Mouse (Mus musculus) heart, adult 18-20 months (tissue): ENCODE measurements at regions not wholly inside any gene's neighbourhood (a gene's known extent, or its start where the extent isn't known, plus 50 kb on each side); places are given as distances from the start of the nearest gene placed in this dataset.
"Not testable (repeated sequence)": the region's sequence is repeated elsewhere in the genome, so short reads cannot be mapped to it uniquely, and the experiment has no call there.

Experiments used
- DNase-seq, 2 experiments: peaks; one replicate each; pipeline ENCODE4 v3.0.0; 2021 to 2022; ENCODE audit warnings: mixed read lengths in 1 of 2

DNA sequence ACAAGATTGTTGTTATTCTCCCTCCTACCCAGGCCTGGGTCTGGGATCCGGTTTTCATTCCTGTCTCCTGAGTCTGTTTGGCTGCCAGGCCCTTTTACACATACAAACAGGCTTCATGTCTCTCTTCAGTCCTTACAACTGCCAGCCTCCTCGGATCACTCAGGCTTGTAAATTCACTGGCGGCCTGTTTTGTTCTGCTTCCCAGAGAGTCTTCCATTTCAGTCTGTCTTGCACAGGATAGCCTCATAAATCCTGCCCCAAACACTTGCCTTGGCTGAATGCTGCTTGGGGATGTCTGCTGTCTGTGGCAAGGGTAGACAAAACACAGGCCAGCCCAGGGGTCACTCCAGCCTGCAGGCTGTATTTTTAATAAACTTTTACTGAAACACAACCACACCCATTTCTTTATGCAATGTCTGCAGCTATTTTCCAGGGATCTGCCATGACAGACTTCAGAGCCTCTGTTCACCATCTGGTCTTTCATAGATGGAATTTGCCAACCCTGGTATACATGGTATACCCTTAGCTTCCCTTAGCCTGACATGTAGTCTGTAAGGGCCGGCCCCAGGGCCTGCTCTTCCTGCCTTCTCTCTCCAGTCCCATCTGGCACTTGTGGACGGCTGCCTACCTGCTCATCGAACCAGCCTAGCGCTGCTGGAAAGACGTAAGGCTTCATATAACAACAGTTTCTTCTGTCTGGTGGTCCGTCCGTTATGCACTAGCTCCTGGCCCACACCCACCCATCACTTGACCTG is 149.0 kb upstream of the Mocs1 start:
- no peak for DNase-seq

DNA sequence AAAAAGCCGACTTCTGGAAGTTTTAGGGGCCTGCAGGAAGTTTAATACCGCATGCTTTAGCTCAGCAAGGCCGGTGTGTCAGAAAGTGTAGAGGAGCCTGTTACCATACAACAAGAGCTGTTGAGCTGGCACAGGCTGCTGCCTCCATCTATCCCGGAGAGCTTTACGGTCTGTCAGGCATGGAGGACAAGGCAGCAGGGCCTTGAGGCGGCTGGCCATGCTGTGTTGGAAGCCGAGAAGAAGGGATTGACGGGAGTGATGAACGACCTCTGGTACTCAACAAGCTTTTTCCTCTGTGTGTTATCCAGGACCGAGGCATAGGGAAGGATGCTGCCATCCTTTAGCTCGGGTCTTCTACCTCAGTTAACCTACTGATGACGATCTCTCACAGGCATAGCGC is 146.8 kb upstream of the Mocs1 start:
- DNase-seq = no peak

DNA sequence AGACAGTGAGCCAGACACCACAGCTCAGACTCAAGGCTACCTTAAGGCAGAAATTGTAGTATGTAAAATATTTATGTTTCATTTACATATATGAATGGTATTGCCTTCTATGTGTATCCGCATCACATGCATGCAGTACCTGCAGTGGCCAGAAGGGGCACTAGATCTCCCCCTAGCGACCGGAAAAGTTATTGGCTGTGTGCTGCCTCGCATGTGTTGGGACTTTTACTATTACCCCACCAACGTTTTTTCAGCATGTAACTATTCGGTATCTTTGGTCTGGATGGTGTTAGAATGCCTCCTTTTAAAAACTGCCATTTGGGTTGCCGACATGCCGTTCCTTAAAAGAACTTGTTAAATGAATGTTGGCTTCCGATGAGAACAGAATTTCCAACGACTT is 145.7 kb upstream of the Mocs1 start:
- DNase-seq = no peak

DNA sequence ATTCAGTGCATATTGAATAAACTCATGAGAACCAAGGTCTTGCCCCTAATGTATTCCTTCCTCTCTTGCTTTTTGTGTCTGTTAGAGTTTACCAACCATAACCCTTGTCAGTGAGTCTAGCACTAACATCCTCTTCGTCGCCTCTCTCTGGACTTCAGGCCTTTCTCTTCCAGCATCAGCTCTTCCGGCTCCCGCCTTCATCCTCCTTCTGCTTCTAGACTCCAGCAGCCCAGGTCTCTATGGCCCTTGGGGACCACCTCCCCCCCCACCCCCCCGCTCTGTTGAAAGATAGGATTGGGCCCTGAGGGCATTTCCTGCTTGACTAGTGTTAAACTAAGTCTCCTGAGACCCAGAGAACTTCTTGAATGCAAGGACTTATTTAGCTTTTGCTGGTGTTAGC is 144.7 kb upstream of the Mocs1 start:
- DNase-seq = no peak

DNA sequence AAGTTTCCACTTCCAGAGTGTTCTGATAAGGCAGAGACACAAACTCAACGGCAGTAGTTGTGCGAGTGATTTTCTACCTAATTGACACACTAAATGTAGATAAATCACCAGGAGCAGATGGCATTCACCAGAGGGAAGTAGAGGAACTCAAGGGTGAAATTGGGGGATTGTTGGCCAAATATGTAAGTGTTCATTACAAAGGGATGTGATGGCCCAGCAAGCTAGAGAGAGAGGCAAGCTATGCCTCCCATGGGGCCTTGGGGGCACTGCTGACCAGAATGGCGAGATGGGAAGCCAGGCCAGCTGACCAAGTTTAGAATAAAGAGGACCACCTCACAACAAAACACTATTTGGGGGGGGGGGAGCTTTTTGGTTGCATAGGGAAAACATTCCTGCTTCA is 136.5 kb upstream of the Mocs1 start:
- DNase-seq = no peak

DNA sequence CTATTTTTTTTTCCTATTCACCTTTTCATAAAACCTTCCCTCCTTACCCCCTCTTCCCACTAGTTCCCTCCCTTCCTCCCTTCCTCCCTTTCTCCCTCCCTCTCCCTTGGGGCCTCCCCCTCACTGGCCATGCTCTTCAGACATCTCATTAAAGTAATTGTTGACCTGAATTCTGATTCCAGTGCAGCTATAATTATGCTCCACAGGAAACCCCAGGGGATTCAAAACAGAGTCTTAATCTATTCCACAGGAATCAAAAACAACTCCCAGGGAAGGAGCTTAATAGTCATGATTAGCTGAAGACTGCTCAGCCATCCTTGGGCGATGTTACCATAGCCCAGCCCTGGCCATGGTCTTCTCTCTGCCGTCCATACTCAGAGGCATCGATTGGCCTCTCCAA is 123.7 kb upstream of the Mocs1 start:
- DNase-seq = peak in 1 of 2 experiments; percentile 6

DNA sequence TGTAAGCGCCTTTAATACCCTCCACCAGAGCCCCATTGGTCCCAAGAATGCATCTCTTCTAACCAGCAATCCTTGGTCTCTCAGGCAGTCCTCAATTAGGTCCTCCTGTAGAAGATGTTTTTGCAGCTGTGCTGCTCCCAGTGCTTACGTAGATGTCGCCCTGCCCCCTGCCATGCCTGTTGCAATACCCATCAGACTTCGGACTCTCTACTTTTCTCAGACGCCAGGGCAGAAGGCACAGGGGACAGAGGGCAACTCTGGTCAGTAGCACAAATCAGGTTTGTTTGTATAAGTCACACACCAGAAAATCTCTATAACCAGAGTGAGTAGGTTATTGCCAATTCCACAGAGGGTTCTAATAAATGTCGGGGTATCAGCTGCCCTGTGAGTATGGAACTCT is 123.0 kb upstream of the Mocs1 start:
- DNase-seq = no peak

DNA sequence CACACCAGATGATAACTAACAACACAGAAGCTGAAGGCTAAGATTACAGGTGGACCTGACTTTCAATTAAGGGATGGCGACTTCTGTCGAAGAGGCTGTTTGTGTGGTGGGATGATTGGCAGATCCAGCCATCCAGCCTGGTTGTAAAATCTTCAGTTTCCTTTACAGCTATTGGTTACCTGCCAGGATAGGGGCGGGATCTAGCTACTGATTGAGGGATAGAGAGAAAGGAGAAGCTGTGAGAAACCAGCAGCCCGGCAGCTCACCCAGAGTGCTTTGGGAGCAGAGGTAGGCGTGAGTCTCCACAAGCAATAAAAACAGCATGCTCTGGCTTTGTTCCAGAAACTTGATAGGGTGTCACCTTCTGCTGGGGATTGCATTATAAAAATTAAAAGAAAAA is 119.1 kb upstream of the Mocs1 start:
- no peak for DNase-seq

DNA sequence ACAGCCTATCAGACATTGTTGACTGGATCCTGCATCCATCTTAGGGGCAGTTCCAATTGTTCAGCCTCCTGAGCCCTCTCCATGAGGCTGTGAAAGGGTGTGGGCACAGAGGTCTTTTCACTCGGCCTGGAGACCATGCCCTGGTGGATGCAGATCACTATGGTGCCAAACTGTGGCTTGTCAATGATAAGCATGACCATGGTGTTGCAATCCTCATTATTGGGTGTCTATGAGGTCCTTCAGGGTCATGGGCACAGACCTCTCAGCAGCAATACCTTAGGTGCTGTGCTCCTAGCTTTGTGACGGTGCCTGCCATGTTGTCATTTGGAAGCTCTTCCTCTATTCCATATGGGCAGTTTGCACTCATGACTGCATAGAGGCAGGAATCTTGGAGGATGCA is 114.0 kb upstream of the Mocs1 start:
- no peak for DNase-seq

DNA sequence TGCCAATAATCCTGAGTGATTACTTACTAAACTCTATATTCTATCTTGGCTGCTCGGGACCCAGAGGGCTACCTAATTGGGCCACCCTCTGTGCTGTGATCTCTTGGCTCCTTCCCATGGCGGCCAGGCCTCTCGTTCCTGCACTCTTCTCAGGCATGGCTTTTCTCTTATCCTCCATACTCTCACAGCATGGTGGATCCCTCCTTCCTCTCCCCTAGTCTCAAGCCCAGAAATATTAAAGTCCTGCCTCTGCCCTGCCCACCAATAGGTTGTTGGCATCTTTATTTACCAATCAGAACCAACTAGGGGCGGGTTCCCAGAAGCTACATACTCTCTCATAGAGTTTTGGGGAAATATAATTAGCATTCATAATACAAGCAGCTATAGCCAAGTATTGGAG is 100.6 kb upstream of the Mocs1 start:
- no peak for DNase-seq

DNA sequence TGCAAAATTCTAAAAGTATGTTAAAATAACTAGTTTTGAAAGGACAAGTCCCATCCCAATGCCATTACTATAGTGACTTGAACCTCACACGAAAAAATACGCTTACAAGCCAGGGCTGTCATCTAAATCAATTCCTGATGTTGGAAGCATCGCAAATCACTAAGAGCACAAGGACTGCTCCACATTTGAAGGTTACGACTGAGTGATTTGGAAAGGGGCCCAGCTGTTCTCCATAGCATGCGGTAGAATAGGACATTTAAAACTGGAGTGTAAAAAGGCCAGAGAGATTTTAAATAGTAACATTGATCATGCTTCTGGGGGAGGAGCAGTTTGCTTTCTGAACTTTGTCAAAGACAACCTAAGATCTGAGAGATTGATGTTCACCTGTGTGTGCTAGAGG is 92.8 kb upstream of the Mocs1 start:
- DNase-seq = peak in 1 of 2 experiments; percentile 6

DNA sequence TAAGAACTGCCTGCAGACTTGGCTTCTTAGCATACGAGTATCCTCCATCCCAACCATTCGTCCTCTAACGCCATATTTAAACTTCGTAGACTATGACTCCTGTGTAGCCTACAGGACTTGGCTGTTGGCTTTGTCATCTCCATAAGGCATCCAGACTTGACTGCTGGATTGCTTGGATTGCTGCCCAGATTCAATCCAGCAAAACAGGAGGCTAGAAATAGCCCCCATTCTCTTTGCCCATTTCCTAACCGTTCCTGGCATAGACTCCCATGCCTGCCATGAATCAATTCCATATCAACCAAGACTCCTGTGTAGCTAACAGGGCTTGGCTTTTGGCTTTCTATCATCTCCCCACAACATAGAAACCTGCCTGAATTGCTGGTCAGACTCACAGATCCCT is 90.3 kb upstream of the Mocs1 start:
- peak; percentile 9 to 43 for DNase-seq

DNA sequence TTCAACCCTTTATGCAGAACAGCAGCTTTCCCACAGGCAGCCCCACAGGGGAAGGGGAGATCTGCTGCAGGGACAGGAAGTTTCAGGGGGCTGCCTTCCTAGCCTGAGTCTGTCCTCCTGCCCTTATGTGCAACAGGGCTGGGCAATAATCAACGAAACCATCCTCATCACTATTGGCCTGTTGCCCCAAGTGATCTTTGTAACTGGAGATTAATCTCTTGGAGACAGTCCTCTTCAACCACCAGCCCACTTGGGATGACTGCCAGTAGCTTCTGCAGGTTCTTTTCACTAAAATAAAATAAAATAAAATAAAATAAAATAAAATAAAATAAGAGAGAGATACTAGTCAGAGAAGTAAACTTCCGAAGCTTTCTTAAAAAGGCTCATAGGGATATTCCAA is 85.5 kb upstream of the Mocs1 start:
- peak in 1 of 2 experiments; percentile 0 for DNase-seq

DNA sequence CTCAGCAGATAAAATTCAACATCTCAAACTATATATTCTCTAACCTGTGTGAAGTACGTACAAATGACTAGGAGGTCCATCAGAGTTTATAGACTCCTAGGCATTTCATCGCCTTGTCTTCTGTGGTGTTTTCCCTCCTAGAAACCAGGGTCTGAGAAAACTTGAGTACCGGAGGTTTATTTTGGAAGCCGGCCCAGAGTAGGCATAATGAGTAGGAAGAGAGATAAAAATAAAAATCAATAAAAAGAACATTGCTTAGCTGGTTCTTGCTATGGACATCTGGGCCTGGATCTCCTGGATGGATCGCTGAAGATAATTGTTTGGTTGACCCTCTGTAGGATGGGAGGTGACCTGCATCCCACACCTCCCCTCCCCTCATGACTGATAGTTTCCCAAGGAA is 81.5 kb upstream of the Mocs1 start:
- no peak for DNase-seq

DNA sequence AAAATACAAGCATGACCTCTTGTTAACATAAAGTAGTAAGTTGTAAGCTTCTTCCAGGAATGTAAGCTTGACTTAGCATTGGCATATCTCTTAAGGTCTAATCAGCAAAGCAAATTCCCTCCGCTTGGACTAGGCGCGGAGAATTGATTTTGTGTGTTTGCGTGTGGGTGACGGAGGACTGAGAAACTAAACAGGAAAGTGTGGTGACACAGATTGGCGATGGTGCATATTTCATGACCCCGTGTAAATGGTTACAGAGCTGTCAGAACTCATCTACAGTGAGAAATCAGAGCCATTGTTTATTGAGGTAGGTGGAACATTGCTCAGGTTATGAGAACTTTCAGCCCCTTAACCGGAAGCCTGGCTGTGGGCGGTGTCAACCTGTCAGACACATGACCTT is 78.8 kb upstream of the Mocs1 start:
- DNase-seq = no peak

DNA sequence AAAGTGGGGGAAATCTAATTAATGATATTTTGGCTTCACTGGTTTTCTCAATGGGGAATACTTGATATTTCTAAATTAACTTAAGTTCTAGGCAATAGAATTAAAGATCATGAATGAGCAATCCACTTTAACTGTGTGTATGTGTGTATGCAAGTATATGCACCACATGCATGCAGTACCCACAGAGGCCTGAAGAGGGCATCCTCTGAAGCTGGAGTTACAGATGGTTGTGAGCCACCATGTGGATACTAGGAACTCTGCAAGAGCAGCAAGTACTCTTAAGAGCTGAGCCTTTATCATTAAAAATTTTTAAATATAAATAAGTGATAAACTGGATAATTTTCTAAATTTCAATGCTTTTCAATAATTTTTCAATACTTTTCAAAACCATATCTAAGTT is 69.0 kb upstream of the Mocs1 start:
- no peak for DNase-seq

DNA sequence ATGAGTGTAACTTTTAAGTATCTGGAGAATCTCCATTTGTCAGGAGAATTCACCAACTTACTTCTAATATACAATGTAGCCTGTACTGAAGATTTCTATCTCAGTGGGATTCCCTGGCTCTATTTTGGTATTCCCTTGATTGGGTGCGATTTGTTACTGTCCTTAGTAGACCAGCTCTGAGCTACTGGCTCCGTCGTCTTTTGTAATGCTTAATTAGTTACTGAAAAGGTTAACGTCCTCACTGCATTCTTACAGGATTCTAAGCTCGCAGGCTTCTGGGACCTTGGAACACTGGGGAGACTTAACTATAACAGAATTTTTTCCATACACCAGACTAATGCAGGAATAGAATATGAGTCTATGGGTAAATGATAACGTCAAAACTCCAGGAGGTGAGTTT is 67.9 kb upstream of the Mocs1 start:
- not testable (repeated sequence) for DNase-seq

DNA sequence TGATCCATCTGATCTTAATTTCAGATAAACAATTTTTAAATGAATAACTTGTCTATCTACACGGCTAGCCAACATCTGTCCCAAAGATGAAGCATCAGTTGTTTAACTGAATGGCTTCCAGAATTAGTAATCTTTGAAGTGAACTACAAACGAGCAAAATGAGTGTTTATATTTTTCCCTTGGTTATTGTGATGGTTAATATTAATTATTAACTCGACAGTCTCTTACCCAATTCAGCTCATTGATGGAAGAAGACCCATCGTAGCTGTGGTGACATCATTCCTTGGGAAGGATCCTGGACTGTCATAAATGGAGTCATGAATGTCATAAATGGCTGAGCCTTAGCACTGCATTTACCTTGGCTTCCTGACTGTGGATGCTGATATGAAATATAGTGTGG is 60.4 kb upstream of the Mocs1 start:
- DNase-seq = no peak

DNA sequence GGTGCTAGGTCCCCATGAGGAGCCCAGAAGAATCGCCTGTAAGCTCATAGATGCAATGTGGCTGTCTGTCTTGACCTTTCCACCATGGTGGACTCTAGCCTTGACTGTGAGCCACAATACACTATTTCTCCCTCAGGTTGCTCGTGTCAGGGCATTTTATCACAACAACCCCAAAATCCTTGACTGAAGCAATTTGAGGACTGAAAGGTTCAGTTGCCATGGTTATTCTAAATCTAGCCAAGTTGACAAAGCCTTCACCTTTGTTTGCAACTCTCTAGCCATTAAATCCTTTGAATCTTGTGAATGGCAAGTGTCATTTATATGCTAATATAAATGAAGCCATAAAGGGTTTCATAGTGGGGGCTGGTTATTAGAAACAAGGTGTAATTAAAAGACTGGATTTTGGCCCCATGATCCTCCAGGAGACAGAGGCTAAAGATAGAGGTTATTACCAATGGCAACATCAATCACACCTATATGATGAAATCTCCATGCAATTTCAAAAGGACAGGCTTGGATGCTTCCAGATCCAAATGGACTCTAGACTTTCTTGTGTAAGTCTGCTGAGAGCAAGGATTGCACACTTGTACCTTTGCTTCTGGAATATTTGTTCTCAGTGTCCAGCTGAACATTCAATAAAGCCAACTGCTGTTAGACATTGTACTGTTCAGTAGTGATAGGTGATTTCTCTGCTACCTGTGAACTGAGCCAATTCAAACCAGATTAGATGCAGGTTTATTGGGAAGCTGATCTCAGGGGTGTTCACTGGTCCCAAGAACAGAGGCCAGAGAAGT is 59.5 kb upstream of the Mocs1 start:
- no peak for DNase-seq

DNA sequence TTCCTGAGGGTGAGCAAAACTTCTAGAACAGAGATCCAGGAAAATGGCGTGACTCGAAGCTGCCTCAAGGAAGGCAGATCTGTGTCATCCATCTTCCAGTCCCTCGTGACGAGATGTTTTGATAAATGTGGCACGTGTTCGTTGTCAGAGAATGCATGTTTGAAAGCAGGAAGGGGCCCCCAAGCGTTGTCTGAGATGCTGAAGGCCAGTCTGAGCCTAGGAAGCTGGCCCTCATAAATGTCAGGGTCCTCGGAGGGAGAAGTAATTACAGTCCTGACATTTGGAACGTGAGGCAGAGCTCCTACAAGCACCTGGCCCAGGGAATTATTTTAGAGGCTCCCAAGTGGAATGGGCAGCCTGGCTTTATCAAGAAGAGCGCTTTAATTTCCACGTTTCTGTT is 50.5 kb upstream of the Mocs1 start:
- no peak for DNase-seq
